Mouse (Mus musculus): ENCODE data around the gene Prkag2. TPM values are rescaled to one million over a fixed set of nuclear protein-coding genes. Genes with fewer than 3 reads are reported as not detected.
"Not testable (repeated sequence)": the region's sequence is repeated elsewhere in the genome, so short reads cannot be mapped to it uniquely, and the experiment has no call there.

Prkag2 gene
- total RNA-seq, 2 experiments from 2014 or later, result 2.0 to 8.5 TPM

- no peak for ATAC-seq (replicated peaks; ENCODE audit: low FRiP score, poor library complexity, severe bottlenecking)
Observed at GRCm38 (mm10) chr5:25088633-25089032, 11.8 kb downstream of the Prkag2 start.

- no peak for ATAC-seq (replicated peaks; ENCODE audit: low FRiP score, poor library complexity, severe bottlenecking)
Observed at GRCm38 (mm10) chr5:25088111-25088510, 12.3 kb downstream of the Prkag2 start.

- ATAC-seq (replicated peaks; ENCODE audit: low FRiP score, poor library complexity, severe bottlenecking), result no peak
Observed at GRCm38 (mm10) chr5:25087064-25087463, 13.4 kb downstream of the Prkag2 start.

GRCm38 (mm10) chr5:25086234-25086633 is 14.2 kb downstream of the Prkag2 start:
- no peak for ATAC-seq (replicated peaks; ENCODE audit: low FRiP score, poor library complexity, severe bottlenecking)

- ATAC-seq (replicated peaks; ENCODE audit: low FRiP score, poor library complexity, severe bottlenecking), result no peak
Observed at GRCm38 (mm10) chr5:25085170-25085569, 15.3 kb downstream of the Prkag2 start.

GRCm38 (mm10) chr5:25083816-25084215 is 16.6 kb downstream of the Prkag2 start:
- ATAC-seq (replicated peaks; ENCODE audit: low FRiP score, poor library complexity, severe bottlenecking), result no peak

GRCm38 (mm10) chr5:25082542-25082941 is 17.9 kb downstream of the Prkag2 start:
- ATAC-seq (replicated peaks; ENCODE audit: low FRiP score, poor library complexity, severe bottlenecking), result no peak

GRCm38 (mm10) chr5:25081545-25081944 is 18.9 kb downstream of the Prkag2 start:
- ATAC-seq (replicated peaks; ENCODE audit: low FRiP score, poor library complexity, severe bottlenecking), result peak; percentile 51; the same call in 1 of the 2 replicates

GRCm38 (mm10) chr5:25080994-25081393 is 19.4 kb downstream of the Prkag2 start:
- ATAC-seq (replicated peaks; ENCODE audit: low FRiP score, poor library complexity, severe bottlenecking), result no peak

- ATAC-seq (replicated peaks; ENCODE audit: low FRiP score, poor library complexity, severe bottlenecking), result no peak
Observed at GRCm38 (mm10) chr5:25080438-25080945, 19.9 kb downstream of the Prkag2 start.

- no peak for ATAC-seq (replicated peaks; ENCODE audit: low FRiP score, poor library complexity, severe bottlenecking)
Observed at GRCm38 (mm10) chr5:25079766-25080265, 20.6 kb downstream of the Prkag2 start.

- no peak for ATAC-seq (replicated peaks; ENCODE audit: low FRiP score, poor library complexity, severe bottlenecking)
Observed at GRCm38 (mm10) chr5:25077873-25078651, 22.4 kb downstream of the Prkag2 start.

GRCm38 (mm10) chr5:25077258-25077657 is 23.2 kb downstream of the Prkag2 start:
- not testable (repeated sequence) for ATAC-seq (replicated peaks; ENCODE audit: low FRiP score, poor library complexity, severe bottlenecking)

- no peak for ATAC-seq (replicated peaks; ENCODE audit: low FRiP score, poor library complexity, severe bottlenecking)
Observed at GRCm38 (mm10) chr5:25075623-25076022, 24.8 kb downstream of the Prkag2 start.

- ATAC-seq (replicated peaks; ENCODE audit: low FRiP score, poor library complexity, severe bottlenecking), result no peak
Observed at GRCm38 (mm10) chr5:25069815-25070214, 30.6 kb downstream of the Prkag2 start.

- ATAC-seq (replicated peaks; ENCODE audit: low FRiP score, poor library complexity, severe bottlenecking), result no peak
Observed at GRCm38 (mm10) chr5:25067122-25067521, 33.3 kb downstream of the Prkag2 start.

- no peak for ATAC-seq (replicated peaks; ENCODE audit: low FRiP score, poor library complexity, severe bottlenecking)
Observed at GRCm38 (mm10) chr5:25064270-25065232, 35.9 kb downstream of the Prkag2 start.

- no peak for ATAC-seq (replicated peaks; ENCODE audit: low FRiP score, poor library complexity, severe bottlenecking)
Observed at GRCm38 (mm10) chr5:25062506-25063132, 37.8 kb downstream of the Prkag2 start.

GRCm38 (mm10) chr5:25058853-25059741 is 41.3 kb downstream of the Prkag2 start:
- no peak for ATAC-seq (replicated peaks; ENCODE audit: low FRiP score, poor library complexity, severe bottlenecking)

All from erythroblast, adult 5-6 weeks (primary cell).